Comparison of ENCODE assay signal across 9 mouse cellular contexts in the genomic region with DNA sequence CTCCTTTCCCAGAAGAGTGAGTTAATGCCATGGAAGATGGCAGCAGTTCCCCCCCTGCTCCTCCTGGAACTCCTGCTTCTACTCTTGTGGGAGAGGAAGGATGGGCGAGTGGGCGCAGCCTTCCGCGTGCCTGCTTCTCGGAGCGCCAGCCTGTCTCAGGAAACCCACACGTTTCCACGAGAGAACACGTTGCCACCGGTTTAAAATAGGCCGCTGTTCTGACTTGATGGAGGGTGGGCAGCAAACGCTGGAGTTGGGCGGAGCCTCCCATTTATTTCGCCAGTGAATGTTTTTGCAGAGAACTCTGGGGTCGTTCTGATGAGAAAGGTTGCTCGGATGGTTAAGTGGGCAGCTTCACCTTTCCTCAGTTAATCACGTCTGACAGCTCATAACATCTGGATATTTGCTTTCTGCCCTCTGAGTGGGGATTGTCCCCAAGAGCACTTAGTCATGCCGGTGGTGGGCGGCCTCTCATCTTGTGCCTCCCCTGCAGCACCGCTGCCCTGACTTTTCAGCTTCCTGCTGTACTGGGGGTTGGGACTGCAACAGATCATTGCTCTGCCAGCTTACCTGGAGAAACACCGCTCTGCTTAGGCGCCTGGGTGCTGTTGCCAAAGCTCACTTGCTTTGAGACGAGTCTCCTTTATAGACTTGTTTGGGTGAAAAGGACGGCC. TPM values are rescaled to one million over a fixed set of nuclear protein-coding genes. Genes with fewer than 3 reads are reported as not detected.
DNase-seq lines count a peak whose midpoint lies in the region; ATAC-seq lines count a peak whose summit lies in the region.
"Had no signal": no experiment of that assay in that cellular context is flagged by ENCODE, and none has a peak within 500 bp of the region (broad histone marks: within the 10 kb centered on the region; RNA-seq: fewer than 3 reads in every experiment).

No protein-coding gene starts in this region.

- no peak overlapping the region for H3K4me3 ChIP-seq in midbrain, embryonic 15.5 days
- H3K4me3 ChIP-seq: midbrain, embryonic 12.5 days had no signal

- H3K4me1 ChIP-seq in midbrain, embryonic 15.5 days, result no peaks in the 10 kb centered on the region; the same call in none of the 2 replicates

- no peaks in the 10 kb centered on the region for H3K9me3 ChIP-seq in midbrain, embryonic 15.5 days
- H3K9me3 ChIP-seq: midbrain, embryonic 12.5 days had no signal

- no peak overlapping the region for H3K4me2 ChIP-seq in midbrain, embryonic 15.5 days
- H3K4me2 ChIP-seq: midbrain, embryonic 12.5 days had no signal

- 50% methylated on average over 24 of the region's 24 CpGs for WGBS in midbrain, embryonic 15.5 days

- H3K9ac ChIP-seq in midbrain, embryonic 15.5 days, result no peak overlapping the region
- H3K9ac ChIP-seq: midbrain, embryonic 12.5 days had no signal

- H3K27me3 ChIP-seq in midbrain, embryonic 15.5 days (replicated peaks), result no peaks in the 10 kb centered on the region

- ATAC-seq in midbrain, embryonic 15.5 days (replicated peaks), result no peak

- DNase-seq in layer of hippocampus, adult 11-12 months (ENCODE audit: low spot score), result peak; percentile 53
- DNase-seq in layer of hippocampus, postnatal 25 days (ENCODE audit: extremely low spot score in 1 of 2, low spot score in 1 of 2), result no peak
- peak; percentile 94 for DNase-seq in brain, adult 2 months (ENCODE audit: low read depth, low spot score)
- peak; percentile 23 for DNase-seq in kidney, postnatal 10 days
- DNase-seq in right cerebral cortex, adult 2 months (ENCODE audit: low spot score in 2 of 2), result peak; percentile 79 to 82
- DNase-seq in urinary bladder, postnatal 36 days (ENCODE audit: low spot score in 2 of 2), result no peak
- no peak for DNase-seq in urinary bladder, postnatal 10 days (ENCODE audit: low spot score)

- no peaks in the 10 kb centered on the region for H3K36me3 ChIP-seq in midbrain, embryonic 15.5 days (replicated peaks)
- H3K36me3 ChIP-seq: midbrain, embryonic 12.5 days had no signal

- no peak overlapping the region for H3K27ac ChIP-seq in midbrain, embryonic 15.5 days
- H3K27ac ChIP-seq: midbrain, embryonic 12.5 days had no signal

RNA-seq across cellular contexts. Expression of gene Slit3, which starts 57.3 kb away (rescaled TPM):
- 100 to 1,000 TPM in 1 of 2 experiments, 10 to 100 TPM in 1; 86.6 to 115 TPM for total RNA-seq in layer of hippocampus, postnatal 25 days (2021)
- 5.6 and 5.9 TPM in 2 replicates for polyA plus RNA-seq in midbrain, embryonic 15.5 days (2015; fragmentation: Nextera tagmentation; extraction: Ambion mirVana)

Comparison
In these comparisons a context has a peak if more than half of its experiments do, and no peak if none do; other contexts are left out.
1. DNase-seq: peak in layer of hippocampus, adult 11-12 months (single experiment), brain, adult 2 months (single experiment), kidney, postnatal 10 days (single experiment) and right cerebral cortex, adult 2 months (2 of 2); none in layer of hippocampus, postnatal 25 days (0 of 2), urinary bladder, postnatal 36 days (0 of 2) and urinary bladder, postnatal 10 days (single experiment).